Mouse (Mus musculus) ES-Bruce4 (cell line): Measurements from ENCODE around the gene Gsto2.

Experiments
- CTCF ChIP-seq: IDR thresholded peaks from one replicate; pipeline ENCODE4 v1.8.1; 2011; ENCODE audit warnings: low read depth, low read length
- EP300 ChIP-seq: IDR thresholded peaks from 2 replicates; pipeline ENCODE4 v1.6.1; 2011; ENCODE audit warnings: low read depth, low read length; ENCODE audit not compliant: insufficient read depth
- POLR2A ChIP-seq: IDR thresholded peaks from one replicate; pipeline ENCODE4 v1.8.1; 2011; ENCODE audit warnings: low read length; ENCODE audit not compliant: insufficient read depth

- TF ChIP-seq CTCF, result no peak
- no peak for TF ChIP-seq EP300
- TF ChIP-seq POLR2A, result no peak
Measured at GRCm38 (mm10) chr19:47824026-47824425, 41.3 kb upstream of the Gsto2 start.
